Mouse (Mus musculus) neural tube, embryonic 11.5 days (tissue): ENCODE results near the gene Ly6g6c. TPM values are rescaled to one million over a fixed set of nuclear protein-coding genes. Genes with fewer than 3 reads are reported as not detected.

Experiments used
- ATAC-seq: fragments of 200-750 bp; cut with Nextera tagmentation; 2 replicates; pipeline ENCODE4 v1.8.0; 2017; ENCODE audit warnings: moderate number of reproducible peaks, mild to moderate bottlenecking, moderate TSS enrichment, moderate library complexity; ENCODE audit not compliant: insufficient read depth, low FRiP score, low TSS enrichment
- DNase-seq: peaks from one replicate; pipeline ENCODE4 v3.0.0-alpha.2; 2015; ENCODE audit warnings: low spot score
- H3K27ac ChIP-seq: fragments of 300-500 bp; sonication (generic); 2 replicates; pipeline ENCODE4 v1.5.1; 2014; ENCODE audit warnings: low read depth, mild to moderate bottlenecking, low read length
- H3K27me3 ChIP-seq: fragments of 300-500 bp; sonication (generic); 2 replicates; pipeline ENCODE4 v1.6.1; 2014; ENCODE audit warnings: mild to moderate bottlenecking, low read length, mixed read lengths; ENCODE audit not compliant: control insufficient read depth, insufficient read depth
- H3K36me3 ChIP-seq: fragments of 300-500 bp; sonication (generic); 2 replicates; pipeline ENCODE4 v1.6.1; 2014; ENCODE audit warnings: mild to moderate bottlenecking, low read length, moderate library complexity, mixed read lengths; ENCODE audit not compliant: control insufficient read depth, insufficient read depth
- H3K4me1 ChIP-seq: fragments of 300-500 bp; sonication (generic); 2 replicates; pipeline ENCODE4 v1.6.1; 2014; ENCODE audit warnings: low read length, mixed read lengths; ENCODE audit not compliant: control insufficient read depth, insufficient read depth
- H3K4me2 ChIP-seq: fragments of 300-500 bp; sonication (generic); 2 replicates; pipeline ENCODE4 v1.6.1; 2014; ENCODE audit warnings: low read depth, mild to moderate bottlenecking, moderate library complexity
- H3K4me3 ChIP-seq: fragments of 300-500 bp; sonication (generic); 2 replicates; pipeline ENCODE4 v1.5.1; 2014; ENCODE audit warnings: low read depth, low read length
- H3K9ac ChIP-seq: fragments of 300-500 bp; sonication (generic); 2 replicates; pipeline ENCODE4 v1.6.1; 2014; ENCODE audit warnings: mild to moderate bottlenecking, low read length
- H3K9me3 ChIP-seq: fragments of 300-500 bp; sonication (generic); 2 replicates; pipeline ENCODE4 v1.6.1; 2016; ENCODE audit warnings: low read length; ENCODE audit not compliant: control insufficient read depth
- WGBS: fragments of 180-500 bp; shearing (Covaris S2); extraction: QIAGEN DNeasy Blood & Tissue Kit; methylation state at CpG from one replicate; pipeline ENCODE4 v1.1.7; 2014; 5-methylcytosine and 5-hydroxymethylcytosine counted together
- polyA plus RNA-seq: library from polyadenylated mRNA; unstranded; fragments of >200 nt; fragmentation: Nextera tagmentation; extraction: Ambion mirVana; gene quantifications from 2 replicates; pipeline ENCODE4 v1.2.1, GENCODE M21; 2014

The Ly6g6c gene
- polyA plus RNA-seq, 1 experiment from 2014 or later: not detected

DNA sequence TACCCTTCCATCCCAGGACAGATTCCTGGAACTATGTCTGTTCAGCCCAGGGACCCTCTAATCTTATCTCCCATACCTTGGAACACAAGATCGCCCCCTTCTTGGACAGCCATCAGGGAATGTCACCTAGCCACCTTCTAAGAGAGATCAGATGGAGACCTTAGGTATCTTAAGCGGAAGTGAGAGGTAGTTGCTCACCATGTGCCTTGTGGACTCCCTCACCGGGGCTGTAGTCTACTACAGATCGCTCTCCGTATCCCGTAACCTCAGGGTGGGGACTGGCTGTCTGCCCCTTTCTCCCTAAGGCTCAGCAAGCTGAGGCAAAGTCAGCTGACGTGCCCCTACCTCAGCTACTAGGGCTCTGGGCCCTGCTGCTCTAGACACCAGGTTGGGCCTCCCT is 38.9 kb downstream of the Ly6g6c start:
- no peak for ATAC-seq
- 90% methylated on average over 7 of the region's 7 CpGs for WGBS

DNA sequence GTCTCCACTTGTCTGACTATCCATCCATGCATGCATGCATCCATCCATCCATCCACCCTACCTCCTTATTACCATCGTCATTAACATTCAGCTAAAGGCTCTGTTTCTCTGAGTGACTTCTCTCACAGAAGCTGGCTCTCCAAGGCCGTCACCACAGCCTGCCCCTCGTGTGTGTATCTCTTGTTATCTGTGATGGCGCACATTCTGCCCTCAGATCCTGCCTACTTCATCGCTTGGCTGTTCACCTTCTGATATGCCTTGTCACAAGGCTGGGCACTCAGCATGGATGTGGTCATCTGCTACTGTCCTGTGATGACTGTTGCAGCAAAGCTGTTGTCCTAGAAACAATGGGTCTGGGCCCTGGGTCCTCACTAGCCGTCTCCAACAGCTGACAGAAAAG is 39.6 kb downstream of the Ly6g6c start:
- no peak for ATAC-seq

More for the DNA sequence above, 38.9 kb downstream of the Ly6g6c start:
- Histone ChIP-seq H3K27ac (no peak overlapping the region), H3K4me1 (no peaks in the 10 kb centered on the region), H3K27me3 (no peaks in the 10 kb centered on the region), H3K9ac (no peak overlapping the region), H3K4me3 (no peak overlapping the region), H3K9me3 (no peaks in the 10 kb centered on the region), H3K36me3 (peaks cover 13% of the 10 kb centered on the region), H3K4me2 (no peak overlapping the region)
- no peak for DNase-seq

DNA sequence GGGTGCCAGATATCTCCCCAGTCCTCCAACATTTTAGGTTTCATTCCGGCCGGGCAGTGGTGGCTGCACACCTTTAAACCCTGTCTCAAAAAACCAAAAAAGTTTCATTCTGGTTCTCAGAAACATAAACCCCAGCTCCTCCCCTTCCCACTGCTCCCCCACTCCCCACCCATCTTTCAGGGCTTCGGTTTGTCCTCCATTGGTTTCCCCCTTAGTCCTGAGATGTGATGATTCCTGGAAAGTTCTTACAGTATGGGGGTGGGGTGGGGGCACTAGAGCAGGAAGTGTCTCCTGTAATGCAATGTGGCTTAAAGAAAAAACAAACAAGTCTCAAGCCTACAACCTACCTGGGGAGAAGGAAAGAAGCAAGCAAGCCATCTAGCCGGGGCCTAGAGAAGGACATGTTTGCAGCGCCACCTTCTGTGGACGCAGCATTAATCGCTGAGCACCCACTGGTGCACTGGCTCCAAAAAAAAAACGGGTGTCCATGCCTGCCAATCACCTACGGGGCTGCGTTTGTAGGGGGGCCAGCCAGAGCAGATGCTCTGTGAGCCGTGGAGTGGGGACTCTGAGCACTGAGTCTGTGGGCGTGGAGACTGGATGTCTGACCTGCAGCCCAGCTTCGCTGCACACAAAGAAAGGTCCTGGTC is 40.7 kb downstream of the Ly6g6c start:
- Histone ChIP-seq H3K4me1 (no peaks in the 10 kb centered on the region), H3K4me2 (0 out of 2 replicates have a peak overlapping the region, but pooled peaks have one; percentile 19), H3K9me3 (no peaks in the 10 kb centered on the region), H3K9ac (peak overlapping the region; percentile 47), H3K27me3 (no peaks in the 10 kb centered on the region), H3K4me3 (no peak overlapping the region), H3K36me3 (peaks cover 11% of the 10 kb centered on the region), H3K27ac (no peak overlapping the region)
- peak; percentile 47 for DNase-seq
- WGBS: 27% methylated on average over 13 of the region's 13 CpGs
- no peak for ATAC-seq

More for the DNA sequence above, 39.6 kb downstream of the Ly6g6c start:
- Histone ChIP-seq H3K9ac (no peak overlapping the region), H3K27me3 (no peaks in the 10 kb centered on the region), H3K9me3 (no peaks in the 10 kb centered on the region), H3K36me3 (peaks cover 13% of the 10 kb centered on the region), H3K4me1 (no peaks in the 10 kb centered on the region), H3K27ac (no peak overlapping the region), H3K4me2 (no peak overlapping the region), H3K4me3 (no peak overlapping the region)
- no peak for DNase-seq
- 78% methylated on average over 6 of the region's 6 CpGs for WGBS

DNA sequence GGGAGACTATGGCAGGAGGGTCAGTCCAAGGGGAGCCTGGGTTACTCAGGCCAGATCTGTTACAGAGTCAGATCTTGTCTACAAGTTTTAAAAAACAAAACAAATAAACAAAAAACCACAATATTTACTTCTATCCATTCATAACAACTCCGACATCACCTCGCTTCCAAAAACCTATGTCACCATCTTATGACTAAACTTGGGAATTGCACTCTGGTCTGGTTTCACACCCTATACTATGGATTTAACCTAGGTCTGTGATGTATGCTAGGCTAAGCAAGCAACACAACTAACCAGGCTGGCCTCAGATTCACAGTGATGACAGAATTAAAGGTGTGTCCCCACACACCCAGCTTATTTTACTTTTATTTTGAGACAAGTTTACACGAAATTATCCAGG is 41.3 kb downstream of the Ly6g6c start:
- Histone ChIP-seq H3K4me1 (no peaks in the 10 kb centered on the region), H3K4me3 (no peak overlapping the region), H3K27me3 (no peaks in the 10 kb centered on the region), H3K27ac (no peak overlapping the region), H3K9ac (no peak overlapping the region; the same call in 1 of the 2 replicates), H3K4me2 (no peak overlapping the region), H3K36me3 (peaks cover 10% of the 10 kb centered on the region), H3K9me3 (no peaks in the 10 kb centered on the region)
- ATAC-seq (no peak), DNase-seq (no peak)
- 78% methylated on average over 3 of the region's 3 CpGs for WGBS

DNA sequence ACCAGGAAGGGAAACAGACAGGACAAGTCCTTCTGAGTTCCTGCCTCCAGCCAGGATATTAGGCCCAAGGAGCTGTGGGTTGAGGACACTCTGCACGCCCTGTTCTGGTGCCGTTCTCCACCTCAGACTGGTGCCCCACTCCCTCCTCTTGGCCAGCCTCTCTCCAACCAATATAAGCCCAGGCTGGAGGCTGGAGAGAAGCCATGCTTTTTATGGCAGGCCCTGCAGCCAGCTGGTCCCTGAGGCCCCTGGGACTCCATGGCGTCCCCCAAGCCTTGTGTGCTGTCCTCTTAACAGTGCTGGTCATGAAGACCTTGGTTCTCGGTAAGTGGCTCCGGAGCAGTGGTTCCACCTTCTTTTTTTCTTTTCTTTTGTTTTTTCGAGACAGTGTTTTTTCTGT is 42.9 kb downstream of the Ly6g6c start, which contains the start of gene Ly6g5c:
Ly6g5c (plus strand) TSS at position 183 of the 400 bp plus-strand sequence.
- DNase-seq (no peak), ATAC-seq (no peak)
- Histone ChIP-seq H3K36me3 (peaks cover 4% of the 10 kb centered on the region), H3K4me1 (no peaks in the 10 kb centered on the region), H3K27ac (no peak within 1 kb of the TSS), H3K9ac (no peak within 1 kb of the TSS), H3K4me3 (no peak within 1 kb of the TSS), H3K27me3 (no peaks in the 10 kb centered on the region), H3K4me2 (no peak within 1 kb of the TSS), H3K9me3 (no peaks in the 10 kb centered on the region)
- WGBS: 81% methylated on average over 6 of the region's 6 CpGs

DNA sequence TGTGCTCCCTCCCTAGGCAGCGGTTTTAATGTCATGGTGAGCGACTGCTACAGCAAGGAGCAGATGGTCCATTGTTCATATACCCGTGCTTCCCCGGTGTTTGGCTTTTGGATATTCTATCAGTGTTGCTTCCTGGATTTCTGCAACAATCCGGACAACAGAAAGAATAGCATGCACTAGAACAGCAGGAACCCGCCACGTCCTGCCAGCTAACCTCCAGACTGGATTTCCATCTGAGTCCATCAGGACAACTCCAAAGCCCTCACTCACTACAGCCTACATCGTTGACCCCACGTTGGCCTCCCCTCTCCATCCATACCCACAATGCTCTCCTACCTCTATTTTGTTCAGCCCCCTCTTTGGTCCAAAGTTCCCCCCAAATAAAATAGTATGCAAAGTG is 46.6 kb downstream of the Ly6g6c start:
- Histone ChIP-seq H3K36me3 (peaks cover 2% of the 10 kb centered on the region; the same call in 1 of the 2 replicates), H3K27ac (no peak overlapping the region), H3K4me1 (no peaks in the 10 kb centered on the region), H3K27me3 (no peaks in the 10 kb centered on the region), H3K4me3 (no peak overlapping the region), H3K9me3 (no peaks in the 10 kb centered on the region), H3K9ac (no peak overlapping the region), H3K4me2 (no peak overlapping the region)
- DNase-seq (no peak), ATAC-seq (no peak)
- 82% methylated on average over 9 of the region's 9 CpGs for WGBS

DNA sequence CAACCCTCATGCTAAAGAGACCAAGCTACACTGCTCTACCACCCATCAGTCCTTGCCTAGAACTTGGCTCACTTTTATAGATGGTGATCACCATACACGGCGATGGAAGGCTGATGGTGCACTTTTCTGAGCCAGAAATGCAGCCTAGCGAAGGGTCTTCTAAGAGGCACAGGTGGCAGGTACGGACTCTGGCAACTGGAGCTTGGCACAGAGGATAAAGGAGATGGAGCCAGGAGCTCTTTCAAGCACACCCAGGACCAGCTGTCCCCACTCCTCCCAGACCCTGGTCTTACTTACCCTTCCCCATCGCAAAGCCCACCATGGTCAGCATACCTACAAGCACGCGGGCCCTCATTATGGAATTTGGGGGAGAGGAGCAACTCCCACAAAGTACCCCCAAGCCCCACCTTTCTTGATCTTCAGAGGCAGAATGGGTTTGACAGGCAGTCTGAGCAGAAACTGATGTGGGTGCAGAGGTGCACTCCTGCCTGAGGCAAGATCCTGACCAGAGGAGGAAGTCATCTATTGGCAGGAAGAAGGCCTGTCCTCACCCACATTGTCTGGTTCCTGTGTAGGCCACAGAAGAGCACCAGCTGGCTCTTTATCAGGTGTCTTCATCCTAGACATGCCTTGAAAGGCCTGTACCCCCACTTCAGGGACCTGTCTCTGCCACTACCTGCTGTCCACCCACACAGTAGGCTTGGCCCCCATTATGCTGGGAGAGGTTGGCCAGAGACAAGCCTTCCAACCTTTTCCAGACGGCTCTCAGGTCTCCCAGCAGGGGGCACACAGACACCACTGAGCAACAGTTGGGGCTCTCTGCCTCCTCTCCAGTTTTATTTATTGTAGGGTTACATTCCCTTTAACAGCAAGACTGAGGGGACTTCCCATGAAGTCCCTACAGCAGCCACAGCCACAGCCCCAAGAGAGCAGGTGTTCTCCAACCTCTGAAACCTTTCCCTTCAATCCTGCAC is 50.1 kb downstream of the Ly6g6c start, which contains the start of gene Ly6g5b:
Ly6g5b (minus strand) TSS at position 383 of the 974 bp plus-strand sequence.
- Histone ChIP-seq H3K4me1 (peaks cover 4% of the 10 kb centered on the region; the same call in 1 of the 2 replicates), H3K27me3 (no peaks in the 10 kb centered on the region), H3K36me3 (peaks cover 12% of the 10 kb centered on the region), H3K4me3 (no peak within 1 kb of the TSS), H3K9me3 (no peaks in the 10 kb centered on the region), H3K4me2 (no peak within 1 kb of the TSS), H3K9ac (no peak within 1 kb of the TSS), H3K27ac (no peak within 1 kb of the TSS)
- ATAC-seq (no peak), DNase-seq (no peak)
- WGBS: 88% methylated on average over 8 of the region's 8 CpGs
